Mouse (Mus musculus): ENCODE results near the gene Gm5114.
"Not testable (repeated sequence)": the region's sequence is repeated elsewhere in the genome, so short reads cannot be mapped to it uniquely, and the experiment has no call there.

Gene Gm5114

DNA sequence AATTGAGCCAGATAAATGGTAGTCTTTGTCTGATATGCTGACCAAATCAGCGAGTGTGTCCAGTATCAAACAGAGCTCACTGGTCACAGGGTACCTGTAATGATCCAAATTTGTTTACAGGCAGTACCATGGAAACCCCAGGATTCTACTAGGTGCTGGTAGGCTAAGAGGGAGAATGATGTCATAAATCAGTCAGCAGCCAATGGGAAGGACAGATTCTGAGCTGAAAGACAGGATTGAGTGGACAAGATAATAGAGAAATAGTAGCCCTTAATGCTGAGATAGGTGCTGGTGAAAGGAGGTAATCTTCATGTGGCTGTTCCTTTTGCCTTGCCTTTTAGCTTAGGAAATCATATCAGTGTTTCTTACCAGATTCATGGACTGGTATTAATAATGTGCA is at the start of gene Gm5114:
Gm5114 (minus strand) TSS at position 101 of the 400 bp plus-strand sequence.
- not testable (repeated sequence) for DNase-seq (ENCODE audit: low read depth)

DNA sequence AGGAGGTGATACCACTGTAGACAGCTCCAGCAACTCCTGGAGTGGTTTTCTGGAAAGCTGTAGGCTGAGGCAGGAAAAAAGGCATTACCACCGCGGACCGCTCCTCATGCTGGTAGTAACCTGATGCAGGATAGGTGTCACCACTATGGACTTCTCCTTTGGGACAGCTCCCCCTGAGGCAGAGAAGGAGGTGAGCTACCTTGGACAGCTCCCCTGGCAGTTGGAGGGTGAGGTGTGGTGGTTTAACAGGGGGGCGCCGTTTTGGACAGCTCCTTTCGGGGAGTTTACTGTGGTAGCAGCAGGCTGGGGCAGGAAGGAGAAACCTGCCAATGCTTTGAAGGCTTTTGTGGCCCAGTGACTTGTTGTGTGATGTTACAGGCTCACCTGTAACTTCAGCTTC is 42.8 kb upstream of the Gm5114 start:
- DNase-seq (ENCODE audit: low read depth): peak; percentile 5

DNA sequence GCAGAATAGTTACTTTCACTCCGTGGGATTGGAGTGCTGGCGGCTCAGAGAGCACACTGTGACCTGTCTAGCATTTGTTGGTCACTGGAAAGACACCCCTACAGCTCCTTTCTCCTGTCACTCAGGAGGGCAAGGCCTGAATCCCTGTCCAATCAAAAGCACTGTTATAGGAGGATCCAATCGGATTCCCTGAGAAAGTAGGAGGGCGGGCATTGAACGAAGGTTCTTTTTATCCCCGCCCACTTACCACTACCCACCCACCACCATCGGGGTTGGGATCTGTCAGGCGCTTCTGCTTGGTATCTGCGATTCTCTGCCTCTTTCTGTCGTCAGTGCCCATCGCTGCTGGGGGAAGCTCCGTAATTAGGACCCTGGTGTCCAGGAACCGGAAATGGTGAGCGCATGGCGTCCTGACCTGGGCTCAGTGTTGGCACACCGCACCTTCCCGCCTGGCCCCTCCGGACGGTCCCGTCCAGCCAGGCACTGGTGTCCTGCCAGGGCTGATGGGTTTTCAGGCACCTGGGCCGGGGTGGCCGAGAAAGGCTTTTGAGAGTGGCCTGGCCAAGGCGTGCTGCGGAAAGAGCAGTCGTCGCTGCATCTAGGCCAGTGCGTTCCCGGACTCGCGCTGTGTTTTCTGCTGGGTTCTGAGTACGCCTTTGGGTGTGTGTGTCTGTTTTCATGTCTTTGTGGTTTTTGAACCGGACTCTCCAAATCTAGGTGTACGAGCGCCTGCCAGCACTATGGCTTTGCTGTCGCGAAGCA is 36.5 kb upstream of the Gm5114 start:
- peak; percentile 61 for DNase-seq (ENCODE audit: low read depth)

DNA sequence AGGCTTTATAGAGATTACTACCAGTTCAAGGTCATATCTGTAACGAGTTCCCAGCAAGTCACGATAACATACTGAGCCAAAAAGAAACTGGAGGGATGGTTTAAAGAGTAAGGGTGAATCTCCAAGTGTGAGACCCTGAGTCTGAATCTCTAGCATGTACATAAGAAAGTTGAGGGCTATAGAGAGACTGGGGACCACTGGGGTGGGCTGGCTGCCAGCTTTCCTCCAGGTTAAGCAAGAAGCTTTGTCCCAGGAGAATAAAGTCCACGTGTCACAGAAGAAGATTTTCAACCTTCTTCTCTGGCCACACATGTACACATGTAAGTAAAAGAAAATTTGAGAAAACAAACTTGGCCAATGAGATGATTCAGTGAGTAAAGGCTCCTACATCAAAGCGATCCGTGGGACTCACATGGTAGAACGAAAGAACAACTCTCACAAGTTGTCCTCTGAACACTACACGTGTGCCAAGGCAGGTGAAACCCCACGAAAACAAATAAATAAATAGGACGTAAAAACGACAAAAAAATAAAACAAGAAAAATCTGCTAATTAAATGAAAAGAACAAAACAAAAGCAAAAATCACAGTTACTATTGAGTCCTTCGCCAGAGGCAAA is 35.8 kb upstream of the Gm5114 start:
- no peak for DNase-seq (ENCODE audit: low read depth)

DNA sequence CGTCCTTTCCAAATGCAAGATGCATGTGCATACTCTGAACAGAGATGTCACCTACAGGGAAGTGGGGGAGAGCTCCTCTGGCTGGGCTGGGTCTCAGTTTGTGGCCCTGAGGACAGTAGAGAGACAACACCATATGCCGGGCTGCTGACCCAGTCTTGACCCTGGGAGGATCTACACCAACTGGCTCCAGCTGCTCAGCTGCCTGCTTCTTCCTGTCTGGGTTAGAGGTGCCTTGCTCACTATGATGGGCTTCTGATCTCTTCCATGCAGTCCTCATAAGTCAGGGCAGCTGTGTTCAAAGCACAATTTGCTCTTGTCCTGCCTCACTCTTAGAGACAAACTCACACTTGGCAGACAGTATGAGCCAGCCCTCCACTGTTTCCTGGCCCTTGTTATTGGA is 28.3 kb upstream of the Gm5114 start:
- DNase-seq (ENCODE audit: low read depth): no peak

DNA sequence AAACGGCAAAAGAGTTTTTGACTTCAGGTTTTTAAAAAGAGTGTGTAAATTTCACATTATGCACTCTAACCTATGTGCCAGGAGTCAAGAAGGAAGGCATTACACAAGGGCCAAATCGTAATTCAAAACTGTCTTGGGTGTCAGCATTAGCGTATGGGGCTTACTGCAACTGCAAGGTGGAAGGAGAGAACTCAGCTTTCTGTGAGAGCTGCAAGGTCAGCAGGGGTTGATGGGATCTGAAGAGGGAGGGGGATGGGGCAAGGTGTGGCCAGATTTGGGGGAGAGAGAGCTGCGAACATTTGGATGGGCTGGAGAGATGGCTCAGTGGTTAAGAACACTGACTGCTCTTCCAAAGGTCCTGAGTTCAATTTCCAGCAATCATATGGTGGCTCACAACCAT is 27.4 kb upstream of the Gm5114 start:
- no peak for DNase-seq (ENCODE audit: low read depth)

All from induced T-regulatory cell, adult 2 months (primary cell).